In genomic region chrX:101351188-101351587, GRCm38 (mm10) we compare ENCODE assay signal across 19 mouse cellular contexts. TPM values are rescaled to one million over a fixed set of nuclear protein-coding genes. Genes with fewer than 3 reads are reported as not detected.
DNase-seq lines count a peak whose midpoint lies in the region; ATAC-seq and TF ChIP-seq lines count a peak whose summit lies in the region.
"Had no signal": no experiment of that assay in that cellular context is flagged by ENCODE, and none has a peak within 500 bp of the region (broad histone marks: within the 10 kb centered on the region; RNA-seq: fewer than 3 reads in every experiment).

No protein-coding gene starts in this region.

- H3K9me3 ChIP-seq in forebrain, postnatal 0 days (ENCODE audit: low read length): no peaks in the 10 kb centered on the region
- no peaks in the 10 kb centered on the region for H3K9me3 ChIP-seq in forebrain, embryonic 12.5 days
- no peaks in the 10 kb centered on the region for H3K9me3 ChIP-seq in liver, embryonic 16.5 days (replicated peaks; ENCODE audit: control insufficient read depth, low read length)
- H3K9me3 ChIP-seq: embryonic facial prominence, embryonic 12.5 days; midbrain, embryonic 15.5 days had no signal

- no peaks in the 10 kb centered on the region for H3K4me1 ChIP-seq in forebrain, postnatal 0 days (ENCODE audit: insufficient read depth)
- no peaks in the 10 kb centered on the region for H3K4me1 ChIP-seq in forebrain, embryonic 12.5 days
- H3K4me1 ChIP-seq in liver, embryonic 16.5 days (ENCODE audit: control insufficient read depth, low read depth, low read length): no peaks in the 10 kb centered on the region; the same call in 1 of the 2 replicates
- H3K4me1 ChIP-seq: embryonic facial prominence, embryonic 12.5 days; midbrain, embryonic 15.5 days had no signal

- peak; percentile 56; the same call in 1 of the 2 replicates for ATAC-seq in forebrain, postnatal 0 days
- ATAC-seq in forebrain, embryonic 12.5 days (ENCODE audit: low FRiP score): no peak
- ATAC-seq in granulocyte monocyte progenitor cell, adult 5-6 weeks (replicated peaks; ENCODE audit: poor library complexity, severe bottlenecking): peak; percentile 48
- no peak for ATAC-seq in liver, embryonic 16.5 days (ENCODE audit: low read depth)
- ATAC-seq: hindbrain, postnatal 0 days; lung, postnatal 0 days; midbrain, embryonic 15.5 days had no signal

- DNase-seq in forebrain, postnatal 0 days: peak; percentile 37
- DNase-seq in MEL-GATA-1-ER (ENCODE audit: extremely low read depth, low read depth): peak; percentile 98
- no peak for DNase-seq in right cerebral cortex, postnatal 10 days (ENCODE audit: low spot score in 2 of 2)
- DNase-seq in gastrocnemius, postnatal 4 days (ENCODE audit: low spot score in 2 of 2): no peak
- DNase-seq: cerebellum, adult 11 months; cerebellum, postnatal 36 days; gastrocnemius, postnatal 10 days; heart, postnatal 10 days; kidney, adult 2 months; kidney, postnatal 36 days; thymus, postnatal 4 days had no signal

- H3K36me3 ChIP-seq in forebrain, postnatal 0 days (ENCODE audit: insufficient read depth): no peaks in the 10 kb centered on the region
- no peaks in the 10 kb centered on the region for H3K36me3 ChIP-seq in forebrain, embryonic 12.5 days (replicated peaks)
- no peaks in the 10 kb centered on the region for H3K36me3 ChIP-seq in liver, embryonic 16.5 days (ENCODE audit: control insufficient read depth, insufficient read depth)
- H3K36me3 ChIP-seq: embryonic facial prominence, embryonic 12.5 days; midbrain, embryonic 15.5 days had no signal

- H3K27me3 ChIP-seq in forebrain, postnatal 0 days (ENCODE audit: insufficient read depth, low read length): no peaks in the 10 kb centered on the region
- peaks cover 3% of the 10 kb centered on the region; the same call in 1 of the 2 replicates for H3K27me3 ChIP-seq in forebrain, embryonic 12.5 days
- H3K27me3 ChIP-seq in liver, embryonic 16.5 days (ENCODE audit: control insufficient read depth, insufficient read depth, low read depth, low read length): no peaks in the 10 kb centered on the region; the same call in 1 of the 2 replicates
- H3K27me3 ChIP-seq: embryonic facial prominence, embryonic 12.5 days; midbrain, embryonic 15.5 days had no signal

- TF ChIP-seq CTCF in forebrain, postnatal 0 days (IDR thresholded peaks at IDR 0.05; ENCODE audit: low read depth): no peak

- no peak overlapping the region for H3K27ac ChIP-seq in forebrain, postnatal 0 days (ENCODE audit: low read depth, low read length)
- no peak overlapping the region for H3K27ac ChIP-seq in forebrain, embryonic 12.5 days
- H3K27ac ChIP-seq in liver, embryonic 16.5 days (ENCODE audit: low read length): no peak overlapping the region
- H3K27ac ChIP-seq: embryonic facial prominence, embryonic 12.5 days; hindbrain, postnatal 0 days; midbrain, embryonic 15.5 days had no signal

- WGBS in forebrain, postnatal 0 days: 30% methylated on average over 4 of the region's 4 CpGs
- WGBS in forebrain, embryonic 12.5 days: 42% methylated on average over 4 of the region's 4 CpGs
- WGBS in liver, embryonic 16.5 days (ENCODE audit: insufficient replicate concordance): 23% methylated on average over 4 of the region's 4 CpGs

- no peak overlapping the region for H3K4me2 ChIP-seq in forebrain, postnatal 0 days (ENCODE audit: low read depth)
- no peak overlapping the region for H3K4me2 ChIP-seq in forebrain, embryonic 12.5 days
- H3K4me2 ChIP-seq in liver, embryonic 16.5 days (ENCODE audit: low read depth, low read length): peak overlapping the region; percentile 13; the same call in 1 of the 2 replicates
- H3K4me2 ChIP-seq: embryonic facial prominence, embryonic 12.5 days; midbrain, embryonic 15.5 days had no signal

- no peak overlapping the region for H3K9ac ChIP-seq in forebrain, postnatal 0 days
- H3K9ac ChIP-seq in forebrain, embryonic 12.5 days: no peak overlapping the region
- no peak overlapping the region for H3K9ac ChIP-seq in liver, embryonic 16.5 days (ENCODE audit: low read depth, low read length)
- H3K9ac ChIP-seq: embryonic facial prominence, embryonic 12.5 days; midbrain, embryonic 15.5 days had no signal

- no peak overlapping the region for H3K4me3 ChIP-seq in forebrain, postnatal 0 days (ENCODE audit: low read depth, low read length)
- H3K4me3 ChIP-seq in forebrain, embryonic 12.5 days (replicated peaks): no peak overlapping the region
- H3K4me3 ChIP-seq in liver, embryonic 16.5 days (ENCODE audit: low read depth, low read length): no peak overlapping the region
- H3K4me3 ChIP-seq: embryonic facial prominence, embryonic 12.5 days; midbrain, embryonic 15.5 days had no signal

RNA-seq across cellular contexts. Expression of gene Gjb1, which starts 25.0 kb away (rescaled TPM):
- 2.4 and 2.5 TPM in 2 replicates for total RNA-seq in forebrain, postnatal 0 days (2014; rRNA removed)
- polyA plus RNA-seq in forebrain, postnatal 0 days (2015; fragmentation: Nextera tagmentation; extraction: Ambion mirVana): 2.1 and 2.2 TPM in 2 replicates
- not detected in 2 replicates for polyA plus RNA-seq in forebrain, embryonic 12.5 days (2016; fragmentation: Nextera tagmentation; extraction: Ambion mirVana)
- total RNA-seq in granulocyte monocyte progenitor cell, adult 5-6 weeks (2014; fragmentation: Nextera tagmentation): not detected in 2 replicates
- not detected in 2 replicates for total RNA-seq in granulocyte monocyte progenitor cell, adult 5-6 weeks (2017)
- polyA plus RNA-seq in liver, embryonic 16.5 days (2015; fragmentation: Nextera tagmentation; extraction: Ambion mirVana): 147 and 174 TPM in 2 replicates
- total RNA-seq in gastrocnemius, postnatal 4 days (2021): 1 to 10 TPM; 1.6 to 2.0 TPM
- total RNA-seq: heart, postnatal 10 days had no signal
- polyA plus RNA-seq: embryonic facial prominence, embryonic 12.5 days; testis, adult 2 months had no signal

RNA-seq across cellular contexts. Expression of gene Nlgn3, which starts 52.2 kb away (rescaled TPM):
- total RNA-seq in forebrain, postnatal 0 days (2014; rRNA removed): 114 and 158 TPM in 2 replicates
- 65.5 and 81.1 TPM in 2 replicates for polyA plus RNA-seq in forebrain, postnatal 0 days (2015; fragmentation: Nextera tagmentation; extraction: Ambion mirVana)
- 32.2 and 36.3 TPM in 2 replicates for polyA plus RNA-seq in forebrain, embryonic 12.5 days (2016; fragmentation: Nextera tagmentation; extraction: Ambion mirVana)
- not detected in 2 replicates for total RNA-seq in granulocyte monocyte progenitor cell, adult 5-6 weeks (2014; fragmentation: Nextera tagmentation)
- total RNA-seq in granulocyte monocyte progenitor cell, adult 5-6 weeks (2017): not detected in 2 replicates
- 0.06 and 0.11 TPM in 2 replicates for polyA plus RNA-seq in liver, embryonic 16.5 days (2015; fragmentation: Nextera tagmentation; extraction: Ambion mirVana)
- 1 to 10 TPM; 2.1 to 2.2 TPM for total RNA-seq in gastrocnemius, postnatal 4 days (2021)

Comparison
In these comparisons a context has a peak if more than half of its experiments do, and no peak if none do; other contexts are left out.
1. ATAC-seq: peak in forebrain, postnatal 0 days (single experiment) and granulocyte monocyte progenitor cell, adult 5-6 weeks (single experiment); none in forebrain, embryonic 12.5 days (single experiment) and liver, embryonic 16.5 days (single experiment).
2. DNase-seq: peak in forebrain, postnatal 0 days (single experiment) and MEL-GATA-1-ER (single experiment); none in right cerebral cortex, postnatal 10 days (0 of 2) and gastrocnemius, postnatal 4 days (0 of 2).
3. RNA of gene Nlgn3, which starts 52.2 kb away (total RNA-seq): 114 to 158 TPM in forebrain, postnatal 0 days; 2.1 to 2.2 TPM in gastrocnemius, postnatal 4 days and not detected in granulocyte monocyte progenitor cell, adult 5-6 weeks; every median in the first group is over 10 times any median in the second.